In the genomic region with DNA sequence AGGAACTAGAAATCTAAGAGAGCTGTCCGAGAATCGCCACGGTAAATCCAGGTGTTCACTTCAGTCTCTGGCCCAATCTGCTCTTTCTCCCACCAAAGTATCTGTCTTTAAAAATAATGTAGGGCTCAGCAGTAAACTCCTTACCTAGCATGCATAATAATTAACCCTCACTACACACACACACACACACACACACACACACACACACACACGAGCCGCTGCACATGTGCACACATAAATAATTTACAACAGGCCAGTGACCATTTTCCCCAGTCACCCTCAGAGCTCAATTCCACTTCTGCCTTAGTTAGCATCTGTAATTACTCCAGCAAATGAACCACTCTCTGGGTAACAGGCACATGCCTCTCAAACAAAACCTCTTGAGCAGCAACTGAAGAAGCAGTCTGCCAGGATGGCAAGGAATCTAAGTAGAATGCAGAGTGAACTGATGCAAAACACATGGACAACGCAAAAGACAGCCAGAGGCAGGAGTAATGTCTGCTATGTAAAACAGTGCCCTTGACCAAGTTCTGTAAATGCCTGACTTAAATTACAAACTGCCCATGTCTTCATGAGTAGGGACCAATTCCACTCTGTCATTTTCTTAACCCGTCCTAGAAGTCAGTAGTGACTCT, we compare ENCODE assay signal across 9 mouse cellular contexts. TPM values are rescaled to one million over a fixed set of nuclear protein-coding genes. Genes with fewer than 3 reads are reported as not detected.
DNase-seq lines count a peak whose midpoint lies in the region; ATAC-seq lines count a peak whose summit lies in the region.
"Had no signal": no experiment of that assay in that cellular context is flagged by ENCODE, and none has a peak within 500 bp of the region (broad histone marks: within the 10 kb centered on the region; RNA-seq: fewer than 3 reads in every experiment).

No protein-coding gene starts in this region.

- DNase-seq in lung, postnatal 36 days = no peak
- peak; percentile 58 to 69 for DNase-seq in kidney, postnatal 36 days
- DNase-seq in layer of hippocampus, postnatal 36 days = no peak
- DNase-seq in cerebellum, postnatal 4 days (ENCODE audit: low spot score in 2 of 2) = no peak
- no peak for DNase-seq in adrenal gland, postnatal 10 days
- DNase-seq: cerebellum, postnatal 10 days had no signal

- peak overlapping the region; percentile 75 for H3K9ac ChIP-seq in lung, embryonic 16.5 days (ENCODE audit: low read length)
- peak overlapping the region; percentile 26; the same call in 1 of the 2 replicates for H3K9ac ChIP-seq in forebrain, embryonic 13.5 days
- H3K9ac ChIP-seq in stomach, embryonic 14.5 days (replicated peaks; ENCODE audit: low read depth, low read length) = peak overlapping the region; percentile 50

- no peak for ATAC-seq in lung, embryonic 16.5 days (ENCODE audit: low read depth)
- ATAC-seq in forebrain, embryonic 13.5 days = no peak
- no peak for ATAC-seq in stomach, embryonic 14.5 days (ENCODE audit: insufficient number of reproducible peaks, insufficient read depth, low FRiP score, low read depth)

- H3K27ac ChIP-seq in lung, embryonic 16.5 days (ENCODE audit: low read length) = no peak overlapping the region
- no peak overlapping the region for H3K27ac ChIP-seq in forebrain, embryonic 13.5 days
- H3K27ac ChIP-seq in stomach, embryonic 14.5 days (ENCODE audit: low read length) = no peak overlapping the region

- H3K4me1 ChIP-seq in lung, embryonic 16.5 days (replicated peaks; ENCODE audit: control insufficient read depth, insufficient read depth, low read length) = peaks cover 7% of the 10 kb centered on the region
- H3K4me1 ChIP-seq in forebrain, embryonic 13.5 days = peaks cover 21% of the 10 kb centered on the region
- peaks cover 7% of the 10 kb centered on the region for H3K4me1 ChIP-seq in stomach, embryonic 14.5 days (ENCODE audit: control insufficient read depth, insufficient read depth, low read length)

- H3K4me3 ChIP-seq in lung, embryonic 16.5 days (ENCODE audit: low read length) = peak overlapping the region; percentile 80
- H3K4me3 ChIP-seq in forebrain, embryonic 13.5 days = peak overlapping the region; percentile 70
- H3K4me3 ChIP-seq in stomach, embryonic 14.5 days (ENCODE audit: low read depth, low read length) = peak overlapping the region; percentile 56

- no peaks in the 10 kb centered on the region for H3K36me3 ChIP-seq in lung, embryonic 16.5 days (ENCODE audit: control insufficient read depth, insufficient read depth, low read length)
- H3K36me3 ChIP-seq in forebrain, embryonic 13.5 days (ENCODE audit: poor library complexity, severe bottlenecking) = peaks cover 13% of the 10 kb centered on the region; the same call in 1 of the 2 replicates
- H3K36me3 ChIP-seq in stomach, embryonic 14.5 days (ENCODE audit: control insufficient read depth, insufficient read depth, low read length) = no peaks in the 10 kb centered on the region

- H3K4me2 ChIP-seq in lung, embryonic 16.5 days (ENCODE audit: low read depth, low read length) = peak overlapping the region; percentile 61
- H3K4me2 ChIP-seq in forebrain, embryonic 13.5 days = peak overlapping the region; percentile 76
- peak overlapping the region; percentile 75 for H3K4me2 ChIP-seq in stomach, embryonic 14.5 days (replicated peaks; ENCODE audit: low read depth, low read length)

- 70% methylated on average over 7 of the region's 7 CpGs for WGBS in lung, embryonic 16.5 days
- WGBS in forebrain, embryonic 13.5 days = 75% methylated on average over 7 of the region's 7 CpGs
- WGBS in stomach, embryonic 14.5 days = 74% methylated on average over 7 of the region's 7 CpGs

- H3K9me3 ChIP-seq in lung, embryonic 16.5 days (ENCODE audit: control insufficient read depth, low read length) = no peaks in the 10 kb centered on the region
- no peaks in the 10 kb centered on the region for H3K9me3 ChIP-seq in forebrain, embryonic 13.5 days (replicated peaks)
- no peaks in the 10 kb centered on the region for H3K9me3 ChIP-seq in stomach, embryonic 14.5 days (ENCODE audit: control insufficient read depth, low read depth, low read length)

- no peaks in the 10 kb centered on the region for H3K27me3 ChIP-seq in lung, embryonic 16.5 days (ENCODE audit: control insufficient read depth, insufficient read depth, low read depth, low read length)
- no peaks in the 10 kb centered on the region for H3K27me3 ChIP-seq in forebrain, embryonic 13.5 days
- H3K27me3 ChIP-seq in stomach, embryonic 14.5 days (ENCODE audit: control insufficient read depth, insufficient read depth, low read length) = no peaks in the 10 kb centered on the region

RNA-seq across cellular contexts. Expression of gene Uqcc1, which starts 1.3 kb away (rescaled TPM):
- polyA plus RNA-seq in lung, embryonic 16.5 days (2015; fragmentation: Nextera tagmentation; extraction: Ambion mirVana) = 59.6 and 64.9 TPM in 2 replicates
- polyA plus RNA-seq in forebrain, embryonic 13.5 days (2015; fragmentation: Nextera tagmentation; extraction: Ambion mirVana) = 69.9 and 73.5 TPM in 2 replicates
- polyA plus RNA-seq in stomach, embryonic 14.5 days (2014; fragmentation: Nextera tagmentation; extraction: Ambion mirVana) = 56.3 and 64.4 TPM in 2 replicates
- total RNA-seq in layer of hippocampus, postnatal 36 days (2021) = 10 to 100 TPM; 76.9 to 81.8 TPM
- total RNA-seq in adrenal gland, postnatal 10 days (2021) = 100 to 1,000 TPM; 126 to 179 TPM

RNA-seq across cellular contexts. Expression of gene Gm15557, which starts 11.7 kb away (rescaled TPM):
- polyA plus RNA-seq in lung, embryonic 16.5 days (2015; fragmentation: Nextera tagmentation; extraction: Ambion mirVana) = not detected in 2 replicates
- not detected in 2 replicates for polyA plus RNA-seq in forebrain, embryonic 13.5 days (2015; fragmentation: Nextera tagmentation; extraction: Ambion mirVana)
- polyA plus RNA-seq in stomach, embryonic 14.5 days (2014; fragmentation: Nextera tagmentation; extraction: Ambion mirVana) = not detected in 2 replicates
- not detected for total RNA-seq in layer of hippocampus, postnatal 36 days (2021)
- total RNA-seq in adrenal gland, postnatal 10 days (2021) = not detected

RNA-seq across cellular contexts. Expression of gene Gdf5, which starts 16.3 kb away (rescaled TPM):
- polyA plus RNA-seq in lung, embryonic 16.5 days (2015; fragmentation: Nextera tagmentation; extraction: Ambion mirVana) = 0.23 and 0.33 TPM in 2 replicates
- 2.4 and 4.0 TPM in 2 replicates for polyA plus RNA-seq in forebrain, embryonic 13.5 days (2015; fragmentation: Nextera tagmentation; extraction: Ambion mirVana)
- polyA plus RNA-seq in stomach, embryonic 14.5 days (2014; fragmentation: Nextera tagmentation; extraction: Ambion mirVana) = 1.2 and 1.3 TPM in 2 replicates
- total RNA-seq in layer of hippocampus, postnatal 36 days (2021) = not detected
- total RNA-seq in adrenal gland, postnatal 10 days (2021) = 1 to 10 TPM; 1.6 to 3.5 TPM

RNA-seq across cellular contexts. Expression of gene Cep250, which starts 27.4 kb away (rescaled TPM):
- 16.3 and 17.6 TPM in 2 replicates for polyA plus RNA-seq in lung, embryonic 16.5 days (2015; fragmentation: Nextera tagmentation; extraction: Ambion mirVana)
- polyA plus RNA-seq in forebrain, embryonic 13.5 days (2015; fragmentation: Nextera tagmentation; extraction: Ambion mirVana) = 23.1 and 25.4 TPM in 2 replicates
- polyA plus RNA-seq in stomach, embryonic 14.5 days (2014; fragmentation: Nextera tagmentation; extraction: Ambion mirVana) = 22.6 and 27.8 TPM in 2 replicates
- 10 to 100 TPM; 20.1 to 21.5 TPM for total RNA-seq in layer of hippocampus, postnatal 36 days (2021)
- total RNA-seq in adrenal gland, postnatal 10 days (2021) = 10 to 100 TPM; 12.9 to 17.0 TPM

Comparison
In these comparisons a context has a peak if more than half of its experiments do, and no peak if none do; other contexts are left out.
1. DNase-seq: peak in kidney, postnatal 36 days (2 of 2); none in lung, postnatal 36 days (single experiment), layer of hippocampus, postnatal 36 days (0 of 2), cerebellum, postnatal 4 days (0 of 2) and adrenal gland, postnatal 10 days (single experiment).
2. Peak in every context shown above with its lines, with median percentiles within 50 percentile points of each other: H3K4me2 ChIP-seq, H3K4me3 ChIP-seq and H3K9ac ChIP-seq.